Mouse (Mus musculus): ENCODE measurements around the gene Cd300lb. TPM values are rescaled to one million over a fixed set of nuclear protein-coding genes. Genes with fewer than 3 reads are reported as not detected.

Gene Cd300lb
- not detected in 2 replicates for polyA plus RNA-seq (2016; fragmentation: Nextera tagmentation; extraction: Ambion mirVana)

DNA sequence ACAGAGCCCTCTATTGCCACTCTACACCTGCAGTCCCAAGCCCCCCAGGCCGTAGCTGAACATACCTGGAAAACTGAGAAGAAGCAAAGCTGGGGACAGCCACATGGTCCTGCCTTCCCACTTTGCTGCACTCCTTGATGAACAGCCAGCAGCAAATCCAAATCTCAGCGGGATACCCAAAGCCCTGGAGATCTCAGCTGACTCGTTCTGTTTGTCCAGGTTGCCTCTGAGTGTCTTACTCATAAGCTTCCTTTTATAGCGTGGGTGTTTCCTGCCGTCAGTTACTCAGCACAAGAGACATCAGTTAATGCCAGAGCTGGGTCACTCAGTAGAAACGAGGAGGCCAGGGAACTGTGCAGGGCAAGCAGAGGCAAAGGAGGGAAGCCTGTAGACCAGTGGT, at the start of gene Cd300lb:
Cd300lb (minus strand) TSS at position 243 of the 400 bp plus-strand sequence.
- no peaks in the 10 kb centered on the region for H3K4me1 ChIP-seq
- H3K27ac ChIP-seq = no peak within 1 kb of the TSS
- H3K9me3 ChIP-seq = no peaks in the 10 kb centered on the region
- no peak for ATAC-seq (ENCODE audit: low FRiP score)
- no peak within 1 kb of the TSS for H3K9ac ChIP-seq
- H3K4me2 ChIP-seq = no peak within 1 kb of the TSS
- H3K27me3 ChIP-seq = no peaks in the 10 kb centered on the region
- WGBS = 68% methylated on average over 6 of the region's 6 CpGs
- no peak within 1 kb of the TSS for H3K4me3 ChIP-seq (replicated peaks)
- H3K36me3 ChIP-seq (replicated peaks) = no peaks in the 10 kb centered on the region

DNA sequence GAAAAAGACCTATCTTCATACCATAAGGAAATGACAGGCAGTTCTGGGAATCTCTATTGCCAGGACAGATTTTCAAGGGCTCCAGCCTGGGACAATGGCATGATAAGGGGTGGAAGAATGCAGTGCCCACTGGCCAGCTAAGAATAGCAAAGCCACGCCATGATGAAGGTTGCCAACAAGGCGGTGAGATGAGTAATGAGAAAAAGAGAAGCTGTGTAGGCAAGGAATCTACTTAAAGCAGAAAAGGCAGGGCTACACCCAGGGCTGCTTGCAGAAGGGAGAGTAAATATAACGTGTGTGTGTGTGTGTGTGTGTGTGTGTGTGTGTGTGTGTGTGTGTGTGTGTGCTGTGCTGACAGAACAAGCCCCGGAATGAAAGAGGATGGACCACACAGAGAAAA, 47.7 kb upstream of the Cd300lb start:
- H3K9ac ChIP-seq = no peak overlapping the region
- no peak for ATAC-seq (ENCODE audit: low FRiP score)

DNA sequence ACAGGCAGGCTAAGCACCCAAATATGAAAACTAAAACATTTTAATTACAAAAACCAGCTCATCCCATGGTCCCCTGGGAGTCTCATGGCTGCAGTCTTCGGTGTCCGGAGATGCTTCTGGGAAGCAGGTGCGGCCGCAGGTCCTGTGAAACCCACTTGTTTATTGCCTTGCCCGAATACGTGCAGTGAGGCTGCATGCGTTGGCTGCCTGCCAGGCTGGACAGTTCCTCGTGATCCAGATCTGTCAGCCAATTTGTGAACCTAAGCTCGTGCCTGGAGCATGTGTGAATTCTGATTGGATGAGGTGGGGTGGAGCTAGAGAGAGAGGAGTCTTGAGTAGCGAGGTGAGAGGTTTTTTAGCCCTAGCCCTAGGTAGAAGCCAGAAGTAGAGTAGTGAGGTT, 38.5 kb upstream of the Cd300lb start:
- no peak for ATAC-seq (ENCODE audit: low FRiP score)
- H3K36me3 ChIP-seq (replicated peaks) = no peaks in the 10 kb centered on the region
- WGBS = 86% methylated on average over 10 of the region's 10 CpGs

More for the DNA sequence above, 47.7 kb upstream of the Cd300lb start:
- Histone ChIP-seq H3K4me1 (no peaks in the 10 kb centered on the region), H3K27me3 (no peaks in the 10 kb centered on the region), H3K27ac (no peak overlapping the region), H3K36me3 (replicated peaks) (no peaks in the 10 kb centered on the region), H3K4me2 (no peak overlapping the region), H3K4me3 (replicated peaks) (no peak overlapping the region), H3K9me3 (peaks cover 21% of the 10 kb centered on the region)
- 71% methylated on average over 4 of the region's 4 CpGs for WGBS

DNA sequence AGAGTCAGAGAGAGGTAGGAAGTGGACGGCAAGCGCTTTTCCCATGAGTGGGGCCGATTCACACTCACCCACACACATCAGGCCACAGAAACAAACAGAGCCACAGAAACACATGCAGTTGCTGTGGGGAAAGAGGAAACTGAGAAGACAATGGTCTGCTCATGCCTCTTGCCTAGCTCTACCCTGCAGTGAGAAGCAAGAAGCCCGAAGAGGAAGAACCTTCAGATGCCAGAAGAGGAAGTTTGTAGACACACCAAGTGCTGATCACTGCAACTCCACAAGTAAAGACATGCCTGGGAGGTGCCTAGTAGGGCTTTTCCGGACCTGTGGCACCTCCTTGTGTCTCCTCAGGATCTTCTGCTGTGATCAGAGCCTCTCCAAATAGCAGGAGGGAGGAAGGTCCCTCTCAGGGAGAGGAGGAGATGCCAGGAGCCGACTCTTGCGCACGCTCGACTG, 34.6 kb upstream of the Cd300lb start, which contains the start of gene Cd300c:
Cd300c (minus strand) TSS at position 406 of the 456 bp plus-strand sequence.
- Histone ChIP-seq H3K9ac (no peak within 1 kb of the TSS), H3K36me3 (replicated peaks) (no peaks in the 10 kb centered on the region), H3K4me2 (no peak within 1 kb of the TSS), H3K4me1 (no peaks in the 10 kb centered on the region), H3K9me3 (peaks cover under 1% of the 10 kb centered on the region; the same call in 1 of the 2 replicates), H3K4me3 (replicated peaks) (no peak within 1 kb of the TSS), H3K27ac (no peak within 1 kb of the TSS), H3K27me3 (no peaks in the 10 kb centered on the region)
- WGBS = 85% methylated on average over 9 of the region's 9 CpGs
- ATAC-seq (ENCODE audit: low FRiP score) = no peak

More for the DNA sequence above, 38.5 kb upstream of the Cd300lb start:
- H3K27ac ChIP-seq = no peak overlapping the region
- H3K4me3 ChIP-seq (replicated peaks) = no peak overlapping the region
- no peaks in the 10 kb centered on the region for H3K27me3 ChIP-seq
- no peak overlapping the region for H3K9ac ChIP-seq
- no peak overlapping the region for H3K4me2 ChIP-seq
- H3K4me1 ChIP-seq = no peaks in the 10 kb centered on the region
- peaks cover 11% of the 10 kb centered on the region for H3K9me3 ChIP-seq

DNA sequence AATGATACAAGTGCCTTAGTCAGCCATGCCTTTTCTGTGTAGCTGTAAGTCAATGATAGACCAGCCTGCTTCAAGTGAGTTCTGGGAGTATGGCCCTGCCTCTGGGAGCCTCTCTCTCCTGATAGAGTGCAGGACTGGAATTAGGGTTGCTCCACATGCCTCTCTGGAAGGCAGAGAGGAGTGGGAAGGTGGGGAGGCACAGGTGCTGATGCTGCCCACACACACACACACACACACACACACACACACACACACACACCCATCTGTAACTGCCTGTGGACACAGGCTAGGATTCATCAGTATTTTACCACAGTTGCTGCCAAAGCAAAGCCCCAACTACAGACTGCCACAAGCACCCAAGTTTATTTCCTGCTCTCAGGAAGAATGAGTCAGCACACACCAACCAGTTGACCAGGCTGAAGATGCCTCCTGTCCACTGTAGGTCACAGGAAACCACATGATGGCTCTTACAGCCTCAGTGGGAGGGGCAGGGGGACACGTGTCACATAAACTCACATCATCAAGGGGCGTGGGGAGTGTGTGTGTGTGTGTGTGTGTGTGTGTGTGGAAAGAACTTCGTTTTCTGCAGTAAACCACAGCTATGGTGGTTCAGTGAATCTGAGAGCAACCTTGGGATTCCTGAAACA, 31.1 kb upstream of the Cd300lb start:
- 66% methylated on average over 3 of the region's 3 CpGs for WGBS
- Histone ChIP-seq H3K9ac (no peak overlapping the region), H3K4me1 (no peaks in the 10 kb centered on the region), H3K4me2 (no peak overlapping the region), H3K27me3 (no peaks in the 10 kb centered on the region), H3K4me3 (replicated peaks) (no peak overlapping the region), H3K9me3 (no peaks in the 10 kb centered on the region), H3K27ac (no peak overlapping the region), H3K36me3 (replicated peaks) (no peaks in the 10 kb centered on the region)
- no peak for ATAC-seq (ENCODE audit: low FRiP score)

GRCm38 (mm10) chr11:114960369-114960768, 26.2 kb upstream of the Cd300lb start:
- no peaks in the 10 kb centered on the region for H3K36me3 ChIP-seq (replicated peaks)
- no peak overlapping the region for H3K4me2 ChIP-seq
- ATAC-seq (ENCODE audit: low FRiP score) = no peak
- H3K4me3 ChIP-seq (replicated peaks) = no peak overlapping the region
- H3K9ac ChIP-seq = no peak overlapping the region
- no peaks in the 10 kb centered on the region for H3K27me3 ChIP-seq
- 88% methylated on average over 1 of the region's 1 CpGs for WGBS
- no peaks in the 10 kb centered on the region for H3K4me1 ChIP-seq
- no peaks in the 10 kb centered on the region for H3K9me3 ChIP-seq
- H3K27ac ChIP-seq = no peak overlapping the region

DNA sequence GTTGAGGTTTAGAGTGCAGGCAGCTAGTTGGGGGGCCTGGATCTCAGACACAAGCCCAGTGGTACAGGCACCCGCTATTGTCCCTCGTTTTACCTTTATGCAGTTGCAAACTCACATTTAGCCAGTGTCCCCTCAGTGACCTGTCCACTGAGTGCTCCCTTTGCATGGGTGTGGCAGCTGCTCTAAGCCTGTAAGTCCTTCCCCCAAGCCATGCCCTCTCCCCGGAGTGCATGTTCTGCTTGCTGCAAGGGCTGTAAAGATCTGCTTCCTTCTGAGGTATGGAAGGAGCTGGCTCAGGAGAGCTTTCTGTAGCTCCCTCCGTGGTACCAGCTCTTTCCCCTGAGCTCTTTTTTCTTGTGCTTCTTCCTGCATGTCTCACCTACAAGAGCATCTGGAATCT, 595 bp downstream of the Cd300lb start:
- WGBS = 79% methylated on average over 4 of the region's 4 CpGs
- no peak for ATAC-seq (ENCODE audit: low FRiP score)
- no peaks in the 10 kb centered on the region for H3K9me3 ChIP-seq
- H3K4me3 ChIP-seq (replicated peaks) = no peak overlapping the region
- no peaks in the 10 kb centered on the region for H3K4me1 ChIP-seq
- no peaks in the 10 kb centered on the region for H3K27me3 ChIP-seq
- no peaks in the 10 kb centered on the region for H3K36me3 ChIP-seq (replicated peaks)
- no peak overlapping the region for H3K4me2 ChIP-seq
- no peak overlapping the region for H3K9ac ChIP-seq
- H3K27ac ChIP-seq = no peak overlapping the region

DNA sequence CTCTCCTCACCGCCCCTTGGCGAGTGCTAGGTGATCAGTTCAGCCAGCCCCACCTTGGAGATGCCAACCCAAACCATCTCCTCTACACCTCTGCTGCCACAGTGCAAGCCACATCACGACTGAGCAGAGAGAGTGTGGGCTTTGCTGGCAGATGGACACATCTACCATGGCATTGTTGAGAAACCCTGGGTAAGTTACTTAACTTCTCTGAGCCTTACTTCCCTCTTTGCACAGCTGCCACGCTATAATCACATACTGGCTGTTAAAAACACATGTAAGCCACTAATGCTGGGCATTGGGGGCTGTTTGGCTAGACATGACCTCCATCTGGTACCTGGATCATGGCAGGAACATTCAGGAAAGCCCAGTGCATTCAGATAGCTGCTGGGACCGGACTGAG, 3.1 kb downstream of the Cd300lb start:
- 81% methylated on average over 5 of the region's 5 CpGs for WGBS

DNA sequence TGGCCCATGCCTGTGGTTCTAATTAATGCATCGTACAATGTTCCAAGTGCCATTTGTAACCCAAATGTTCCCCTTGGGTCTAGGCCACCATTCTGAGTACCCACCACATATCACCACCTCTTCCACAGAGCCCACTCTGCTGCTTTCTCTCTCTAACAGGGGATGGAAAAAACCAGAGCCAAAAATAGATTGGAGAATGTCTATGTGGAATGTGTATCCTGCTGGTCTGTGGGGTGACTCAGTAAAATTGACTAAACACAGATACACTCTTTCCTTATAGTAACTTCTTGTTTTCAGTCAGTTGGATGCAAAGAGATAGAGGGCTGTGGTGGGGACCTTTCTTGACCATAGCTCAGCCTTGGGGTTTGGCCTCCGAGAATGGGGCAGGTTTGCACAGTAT, 4.6 kb downstream of the Cd300lb start:
- 94% methylated on average over 2 of the region's 2 CpGs for WGBS
- H3K4me3 ChIP-seq (replicated peaks) = no peak overlapping the region
- no peaks in the 10 kb centered on the region for H3K27me3 ChIP-seq
- no peaks in the 10 kb centered on the region for H3K36me3 ChIP-seq (replicated peaks)
- no peak overlapping the region for H3K4me2 ChIP-seq
- no peaks in the 10 kb centered on the region for H3K9me3 ChIP-seq
- ATAC-seq (ENCODE audit: low FRiP score) = no peak
- H3K4me1 ChIP-seq = no peaks in the 10 kb centered on the region
- no peak overlapping the region for H3K9ac ChIP-seq
- no peak overlapping the region for H3K27ac ChIP-seq

More for the DNA sequence above, 3.1 kb downstream of the Cd300lb start:
- Histone ChIP-seq H3K27ac (no peak overlapping the region), H3K4me2 (no peak overlapping the region), H3K4me1 (no peaks in the 10 kb centered on the region), H3K4me3 (replicated peaks) (no peak overlapping the region), H3K9ac (no peak overlapping the region), H3K9me3 (no peaks in the 10 kb centered on the region), H3K27me3 (no peaks in the 10 kb centered on the region), H3K36me3 (replicated peaks) (no peaks in the 10 kb centered on the region)
- no peak for ATAC-seq (ENCODE audit: low FRiP score)

- Histone ChIP-seq H3K27ac (no peak overlapping the region), H3K36me3 (replicated peaks) (no peaks in the 10 kb centered on the region), H3K27me3 (no peaks in the 10 kb centered on the region), H3K9me3 (no peaks in the 10 kb centered on the region), H3K4me2 (no peak overlapping the region), H3K4me1 (no peaks in the 10 kb centered on the region), H3K9ac (no peak overlapping the region), H3K4me3 (replicated peaks) (no peak overlapping the region)
- no peak for ATAC-seq (ENCODE audit: low FRiP score)
- WGBS = 76% methylated on average over 4 of the region's 4 CpGs
Observed at GRCm38 (mm10) chr11:114923961-114924360, 10.2 kb downstream of the Cd300lb start.

DNA sequence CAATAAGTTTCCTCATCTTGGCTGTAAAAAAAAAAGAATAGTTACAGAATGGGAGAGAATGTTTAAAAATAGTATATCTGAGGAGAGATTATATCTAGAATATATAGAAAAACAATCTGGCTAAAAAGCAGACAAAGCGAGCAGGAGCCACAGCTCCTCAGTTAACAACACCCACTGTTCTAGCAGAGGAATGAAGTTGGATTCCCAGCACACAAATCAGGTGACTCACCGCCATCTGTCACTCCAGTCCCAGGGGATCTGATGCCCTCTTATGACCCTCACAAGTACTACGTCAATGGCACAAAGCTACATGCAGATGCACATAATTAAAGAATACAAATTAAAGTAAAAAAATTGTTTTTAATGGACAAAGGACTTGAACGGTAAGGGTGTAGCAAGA, 11.7 kb downstream of the Cd300lb start:
- no peak overlapping the region for H3K27ac ChIP-seq
- ATAC-seq (ENCODE audit: low FRiP score) = no peak
- no peak overlapping the region for H3K4me2 ChIP-seq
- H3K9ac ChIP-seq = no peak overlapping the region
- no peaks in the 10 kb centered on the region for H3K36me3 ChIP-seq (replicated peaks)
- no peaks in the 10 kb centered on the region for H3K9me3 ChIP-seq
- no peaks in the 10 kb centered on the region for H3K27me3 ChIP-seq
- WGBS = 84% methylated on average over 4 of the region's 4 CpGs
- H3K4me1 ChIP-seq = no peaks in the 10 kb centered on the region
- H3K4me3 ChIP-seq (replicated peaks) = no peak overlapping the region

DNA sequence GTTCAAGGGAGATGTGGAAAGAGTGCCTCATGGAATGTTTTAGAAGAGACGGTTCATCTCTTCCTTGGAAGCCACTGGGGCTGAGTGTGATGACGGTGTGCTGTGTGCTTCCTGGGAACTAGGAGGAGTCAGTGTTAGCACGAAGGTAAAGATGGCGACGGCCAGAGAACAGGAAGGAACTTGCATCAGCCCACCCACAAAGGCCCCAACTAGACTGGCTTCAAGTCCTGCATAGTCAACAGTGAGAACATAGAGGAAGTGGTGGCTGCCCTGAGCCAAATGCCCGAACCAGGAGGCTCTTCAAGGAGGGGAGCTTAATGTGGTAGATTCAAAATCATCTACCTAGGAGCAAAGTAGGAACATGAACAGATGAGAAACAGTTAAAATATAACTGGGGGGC, 17.1 kb downstream of the Cd300lb start:
- no peaks in the 10 kb centered on the region for H3K4me1 ChIP-seq
- no peak overlapping the region for H3K9ac ChIP-seq
- H3K9me3 ChIP-seq = no peaks in the 10 kb centered on the region
- no peak overlapping the region for H3K27ac ChIP-seq
- H3K4me3 ChIP-seq (replicated peaks) = no peak overlapping the region
- WGBS = 85% methylated on average over 6 of the region's 6 CpGs
- no peak for ATAC-seq (ENCODE audit: low FRiP score)
- H3K4me2 ChIP-seq = no peak overlapping the region
- H3K36me3 ChIP-seq (replicated peaks) = no peaks in the 10 kb centered on the region
- H3K27me3 ChIP-seq = peaks cover 4% of the 10 kb centered on the region; the same call in 1 of the 2 replicates

GRCm38 (mm10) chr11:114914978-114915377, 19.2 kb downstream of the Cd300lb start:
- ATAC-seq (ENCODE audit: low FRiP score) = no peak
- H3K27me3 ChIP-seq = peaks cover 4% of the 10 kb centered on the region; the same call in 1 of the 2 replicates
- H3K9ac ChIP-seq = no peak overlapping the region
- H3K36me3 ChIP-seq (replicated peaks) = no peaks in the 10 kb centered on the region
- H3K9me3 ChIP-seq = no peaks in the 10 kb centered on the region
- no peak overlapping the region for H3K27ac ChIP-seq
- no peak overlapping the region for H3K4me3 ChIP-seq (replicated peaks)
- H3K4me2 ChIP-seq = no peak overlapping the region
- H3K4me1 ChIP-seq = no peaks in the 10 kb centered on the region
- 70% methylated on average over 7 of the region's 7 CpGs for WGBS

All from forebrain, embryonic 12.5 days (tissue).